Mouse (Mus musculus) liver, embryonic 14.5 days (tissue): Measurements from ENCODE around the gene Kalrn.

ENCODE experiments used
- CTCF ChIP-seq: IDR thresholded peaks from 2 replicates; pipeline ENCODE4 v1.5.1; 2016; ENCODE audit warnings: antibody characterized with exemption, low read depth, control low read depth
- EP300 ChIP-seq: IDR thresholded peaks from 2 replicates; pipeline ENCODE4 v1.6.1; 2016; ENCODE audit warnings: antibody characterized with exemption, low read depth

DNA sequence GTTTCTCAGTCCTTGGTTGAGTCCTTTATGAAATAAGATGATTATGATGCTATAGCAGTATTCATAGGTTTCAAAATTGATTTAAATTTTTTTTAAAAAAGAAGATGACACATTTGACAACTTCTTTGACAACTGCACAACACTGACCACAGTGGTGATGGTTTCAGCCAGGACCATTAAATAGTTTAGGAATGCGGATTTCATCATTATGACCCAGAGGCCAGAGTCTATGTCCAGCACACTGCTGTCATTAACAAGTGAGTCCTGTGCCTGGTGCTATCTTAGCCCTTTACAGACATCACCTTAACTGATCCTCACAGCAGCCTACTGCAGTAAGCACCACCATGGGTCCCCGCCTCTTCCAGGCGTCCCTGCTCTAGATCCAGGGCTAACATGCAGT lies 484.3 kb downstream of the Kalrn start:
- no peak for TF ChIP-seq EP300
- no peak for TF ChIP-seq CTCF
